Mouse (Mus musculus): ENCODE results near the gene Olfr9. TPM values are rescaled to one million over a fixed set of nuclear protein-coding genes. Genes with fewer than 3 reads are reported as not detected.

The Olfr9 gene
- polyA plus RNA-seq, 1 experiment from 2014 or later, result not detected

GRCm38 (mm10) chr10:129014477-129014876, 25.2 kb downstream of the Olfr9 start:
- Histone ChIP-seq H3K27me3 (no peaks in the 10 kb centered on the region), H3K36me3 (ENCODE audit: poor library complexity, severe bottlenecking) (no peaks in the 10 kb centered on the region), H3K27ac (no peak overlapping the region), H3K9ac (no peak overlapping the region), H3K9me3 (replicated peaks) (no peaks in the 10 kb centered on the region), H3K4me1 (no peaks in the 10 kb centered on the region), H3K4me2 (no peak overlapping the region), H3K4me3 (no peak overlapping the region)
- ATAC-seq, result no peak

GRCm38 (mm10) chr10:129023319-129023718, 34.1 kb downstream of the Olfr9 start:
- Histone ChIP-seq H3K9ac (no peak overlapping the region), H3K9me3 (replicated peaks) (no peaks in the 10 kb centered on the region), H3K4me2 (no peak overlapping the region), H3K27me3 (no peaks in the 10 kb centered on the region), H3K27ac (no peak overlapping the region), H3K36me3 (ENCODE audit: poor library complexity, severe bottlenecking) (no peaks in the 10 kb centered on the region), H3K4me1 (no peaks in the 10 kb centered on the region), H3K4me3 (no peak overlapping the region)
- no peak for ATAC-seq

GRCm38 (mm10) chr10:129026018-129026662, 36.9 kb downstream of the Olfr9 start:
- H3K9ac ChIP-seq, result no peak overlapping the region
- no peaks in the 10 kb centered on the region for H3K4me1 ChIP-seq
- no peak overlapping the region for H3K27ac ChIP-seq
- 55% methylated on average over 3 of the region's 3 CpGs for WGBS
- H3K9me3 ChIP-seq (replicated peaks), result no peaks in the 10 kb centered on the region
- H3K36me3 ChIP-seq (ENCODE audit: poor library complexity, severe bottlenecking), result no peaks in the 10 kb centered on the region
- H3K4me2 ChIP-seq, result no peak overlapping the region
- H3K27me3 ChIP-seq, result no peaks in the 10 kb centered on the region
- no peak overlapping the region for H3K4me3 ChIP-seq
- ATAC-seq, result peak; percentile 82

GRCm38 (mm10) chr10:129028343-129028742, 39.1 kb downstream of the Olfr9 start:
- Histone ChIP-seq H3K9me3 (replicated peaks) (no peaks in the 10 kb centered on the region), H3K36me3 (ENCODE audit: poor library complexity, severe bottlenecking) (no peaks in the 10 kb centered on the region), H3K4me1 (no peaks in the 10 kb centered on the region), H3K27ac (no peak overlapping the region), H3K4me2 (no peak overlapping the region), H3K4me3 (no peak overlapping the region), H3K9ac (no peak overlapping the region), H3K27me3 (no peaks in the 10 kb centered on the region)
- 78% methylated on average over 2 of the region's 2 CpGs for WGBS
- ATAC-seq, result no peak

- Histone ChIP-seq H3K9ac (no peak within 1 kb of the TSS), H3K9me3 (replicated peaks) (no peaks in the 10 kb centered on the region), H3K36me3 (ENCODE audit: poor library complexity, severe bottlenecking) (no peaks in the 10 kb centered on the region), H3K4me1 (no peaks in the 10 kb centered on the region), H3K27me3 (no peaks in the 10 kb centered on the region), H3K27ac (no peak within 1 kb of the TSS), H3K4me3 (no peak within 1 kb of the TSS), H3K4me2 (no peak within 1 kb of the TSS)
- WGBS, result 77% methylated on average over 3 of the region's 3 CpGs
- no peak for ATAC-seq
Observed at GRCm38 (mm10) chr10:129039796-129040195, 50.6 kb downstream of the Olfr9 start, which contains the start of gene Olfr764-ps1. TSS of gene Olfr764-ps1 (minus strand) at chr10:129039896.

Other genes starting within 250 kb of the Olfr9 start
- gene Dgka, start 244.6 kb upstream of the Olfr9 start, polyA plus RNA-seq (2015; fragmentation: Nextera tagmentation; extraction: Ambion mirVana), result 3.0 and 3.6 TPM in 2 replicates
- 49.6 and 50.2 TPM in 2 replicates for gene Pym1, start 241.5 kb upstream of the Olfr9 start, polyA plus RNA-seq (2015; fragmentation: Nextera tagmentation; extraction: Ambion mirVana)
- gene Mmp19, start 198.5 kb upstream of the Olfr9 start, polyA plus RNA-seq (2015; fragmentation: Nextera tagmentation; extraction: Ambion mirVana), result 0.35 and 0.38 TPM in 2 replicates
- gene Dnajc14, start 185.4 kb upstream of the Olfr9 start, polyA plus RNA-seq (2015; fragmentation: Nextera tagmentation; extraction: Ambion mirVana), result 52.2 and 55.9 TPM in 2 replicates
- gene Tmem198b, start 185.1 kb upstream of the Olfr9 start, polyA plus RNA-seq (2015; fragmentation: Nextera tagmentation; extraction: Ambion mirVana), result 14.9 and 16.3 TPM in 2 replicates
- 244 and 278 TPM in 2 replicates for gene Sarnp, start 172.1 kb upstream of the Olfr9 start, polyA plus RNA-seq (2015; fragmentation: Nextera tagmentation; extraction: Ambion mirVana)
- gene Ormdl2, start 167.8 kb upstream of the Olfr9 start, polyA plus RNA-seq (2015; fragmentation: Nextera tagmentation; extraction: Ambion mirVana), result 46.5 and 51.1 TPM in 2 replicates
- 8.9 and 9.0 TPM in 2 replicates for gene Gdf11, start 97.7 kb upstream of the Olfr9 start, polyA plus RNA-seq (2015; fragmentation: Nextera tagmentation; extraction: Ambion mirVana)
- gene Cd63, start 88.4 kb upstream of the Olfr9 start, polyA plus RNA-seq (2015; fragmentation: Nextera tagmentation; extraction: Ambion mirVana), result 127 and 130 TPM in 2 replicates
- gene Rdh5, start 66.5 kb upstream of the Olfr9 start, polyA plus RNA-seq (2015; fragmentation: Nextera tagmentation; extraction: Ambion mirVana), result 10.7 and 16.0 TPM in 2 replicates
- gene Bloc1s1, start 65.4 kb upstream of the Olfr9 start, polyA plus RNA-seq (2015; fragmentation: Nextera tagmentation; extraction: Ambion mirVana), result 241 and 243 TPM in 2 replicates
- gene Itga7, start 55.6 kb upstream of the Olfr9 start, polyA plus RNA-seq (2015; fragmentation: Nextera tagmentation; extraction: Ambion mirVana), result 0.63 and 0.83 TPM in 2 replicates
- gene Mettl7b, start 28.4 kb upstream of the Olfr9 start, polyA plus RNA-seq (2015; fragmentation: Nextera tagmentation; extraction: Ambion mirVana), result not detected in 2 replicates
- not detected in 2 replicates for gene Olfr763, start 21.4 kb downstream of the Olfr9 start, polyA plus RNA-seq (2015; fragmentation: Nextera tagmentation; extraction: Ambion mirVana)
- not detected in 2 replicates for gene Olfr764-ps1, start 50.5 kb downstream of the Olfr9 start, polyA plus RNA-seq (2015; fragmentation: Nextera tagmentation; extraction: Ambion mirVana)
- not detected in 2 replicates for gene Olfr765, start 60.6 kb downstream of the Olfr9 start, polyA plus RNA-seq (2015; fragmentation: Nextera tagmentation; extraction: Ambion mirVana)
- gene Olfr766-ps1, start 79.5 kb downstream of the Olfr9 start, polyA plus RNA-seq (2015; fragmentation: Nextera tagmentation; extraction: Ambion mirVana), result not detected in 2 replicates
- gene Olfr767, start 93.5 kb downstream of the Olfr9 start, polyA plus RNA-seq (2015; fragmentation: Nextera tagmentation; extraction: Ambion mirVana), result not detected in 2 replicates
- gene Olfr768, start 109.9 kb downstream of the Olfr9 start, polyA plus RNA-seq (2015; fragmentation: Nextera tagmentation; extraction: Ambion mirVana), result not detected in 2 replicates
- not detected in 2 replicates for gene Olfr769, start 128.4 kb downstream of the Olfr9 start, polyA plus RNA-seq (2015; fragmentation: Nextera tagmentation; extraction: Ambion mirVana)
- gene Olfr770, start 149.6 kb downstream of the Olfr9 start, polyA plus RNA-seq (2015; fragmentation: Nextera tagmentation; extraction: Ambion mirVana), result not detected in 2 replicates
- gene Olfr771, start 175.3 kb downstream of the Olfr9 start, polyA plus RNA-seq (2015; fragmentation: Nextera tagmentation; extraction: Ambion mirVana), result not detected in 2 replicates
- not detected in 2 replicates for gene Olfr772, start 188.5 kb downstream of the Olfr9 start, polyA plus RNA-seq (2015; fragmentation: Nextera tagmentation; extraction: Ambion mirVana)
- gene Olfr773, start 198.0 kb downstream of the Olfr9 start, polyA plus RNA-seq (2015; fragmentation: Nextera tagmentation; extraction: Ambion mirVana), result not detected in 2 replicates
- gene Olfr774, start 246.8 kb downstream of the Olfr9 start, polyA plus RNA-seq (2015; fragmentation: Nextera tagmentation; extraction: Ambion mirVana), result not detected in 2 replicates

Measured in forebrain, embryonic 13.5 days (tissue).